Mouse (Mus musculus) lung, embryonic 16.5 days (tissue): ENCODE data around the gene 2410131K14Rik. TPM values are rescaled to one million over a fixed set of nuclear protein-coding genes. Genes with fewer than 3 reads are reported as not detected.

Experiments used
- ATAC-seq: fragments of 200-750 bp; cut with Nextera tagmentation; 2 replicates; pipeline ENCODE4 v1.8.0; 2017; ENCODE audit warnings: low read depth, mild to moderate bottlenecking, moderate library complexity
- H3K27ac ChIP-seq: fragments of 300-500 bp; sonication (generic); 2 replicates; pipeline ENCODE4 v1.5.1; 2014; ENCODE audit warnings: mild to moderate bottlenecking, control low read depth, low read length
- H3K27me3 ChIP-seq: fragments of 300-500 bp; sonication (generic); 2 replicates; pipeline ENCODE4 v1.6.1; 2014; ENCODE audit warnings: low read depth, low read length, mixed read lengths; ENCODE audit not compliant: control insufficient read depth, insufficient read depth
- H3K36me3 ChIP-seq: fragments of 300-500 bp; sonication (generic); 2 replicates; pipeline ENCODE4 v1.6.1; 2014; ENCODE audit warnings: low read length; ENCODE audit not compliant: control insufficient read depth, insufficient read depth
- H3K4me1 ChIP-seq: fragments of 300-500 bp; sonication (generic); replicated peaks from 2 replicates; pipeline ENCODE4 v1.6.1; 2014; ENCODE audit warnings: low read length, mixed read lengths; ENCODE audit not compliant: control insufficient read depth, insufficient read depth
- H3K4me2 ChIP-seq: fragments of 300-500 bp; sonication (generic); 2 replicates; pipeline ENCODE4 v1.6.1; 2014; ENCODE audit warnings: low read depth, low read length, control low read depth
- H3K4me3 ChIP-seq: fragments of 300-500 bp; sonication (generic); 2 replicates; pipeline ENCODE4 v1.5.1; 2014; ENCODE audit warnings: mild to moderate bottlenecking, low read length, control low read depth
- H3K9ac ChIP-seq: fragments of 300-500 bp; sonication (generic); 2 replicates; pipeline ENCODE4 v1.6.1; 2014; ENCODE audit warnings: low read length, control low read depth
- H3K9me3 ChIP-seq: fragments of 300-500 bp; sonication (generic); 2 replicates; pipeline ENCODE4 v1.6.1; 2016; ENCODE audit warnings: low read length; ENCODE audit not compliant: control insufficient read depth
- WGBS: fragments of 180-500 bp; shearing (Covaris S2); extraction: QIAGEN DNeasy Blood & Tissue Kit; methylation state at CpG from one replicate; pipeline ENCODE4 v1.1.7; 2014; 5-methylcytosine and 5-hydroxymethylcytosine counted together
- polyA plus RNA-seq: library from polyadenylated mRNA; unstranded; fragments of >200 nt; fragmentation: Nextera tagmentation; extraction: Ambion mirVana; gene quantifications from 2 replicates; pipeline ENCODE4 v1.2.1, GENCODE M21; 2015

The 2410131K14Rik gene
- polyA plus RNA-seq, 1 experiment from 2014 or later: 7.2 TPM

DNA sequence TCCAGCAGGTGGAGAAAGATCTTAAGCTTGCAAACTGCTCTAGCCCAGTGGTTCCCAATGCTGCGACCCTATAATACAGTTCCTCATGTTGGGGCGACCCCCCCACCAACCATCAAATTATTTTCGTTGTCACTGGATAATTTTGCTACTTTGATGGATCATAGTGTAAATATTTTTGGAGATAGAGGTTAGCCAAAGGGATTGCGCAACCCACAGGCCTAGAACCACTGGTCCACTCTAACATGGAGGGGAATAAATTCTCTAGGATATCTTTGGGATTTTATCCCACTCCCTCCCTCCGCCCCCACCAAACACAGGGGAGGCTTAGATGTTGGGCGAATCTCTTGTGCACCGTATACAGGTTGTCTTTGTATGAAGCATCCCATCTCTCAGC lies 49.8 kb downstream of the 2410131K14Rik start:
- WGBS: 63% methylated on average over 7 of the region's 7 CpGs
- no peak overlapping the region for H3K4me3 ChIP-seq
- H3K27me3 ChIP-seq: no peaks in the 10 kb centered on the region
- ATAC-seq: no peak; the same call in 1 of the 2 replicates
- no peaks in the 10 kb centered on the region for H3K9me3 ChIP-seq
- H3K4me2 ChIP-seq: peak overlapping the region; percentile 52
- H3K4me1 ChIP-seq: peaks cover 27% of the 10 kb centered on the region
- H3K36me3 ChIP-seq: no peaks in the 10 kb centered on the region
- H3K9ac ChIP-seq: no peak overlapping the region
- H3K27ac ChIP-seq: peak overlapping the region; percentile 93

DNA sequence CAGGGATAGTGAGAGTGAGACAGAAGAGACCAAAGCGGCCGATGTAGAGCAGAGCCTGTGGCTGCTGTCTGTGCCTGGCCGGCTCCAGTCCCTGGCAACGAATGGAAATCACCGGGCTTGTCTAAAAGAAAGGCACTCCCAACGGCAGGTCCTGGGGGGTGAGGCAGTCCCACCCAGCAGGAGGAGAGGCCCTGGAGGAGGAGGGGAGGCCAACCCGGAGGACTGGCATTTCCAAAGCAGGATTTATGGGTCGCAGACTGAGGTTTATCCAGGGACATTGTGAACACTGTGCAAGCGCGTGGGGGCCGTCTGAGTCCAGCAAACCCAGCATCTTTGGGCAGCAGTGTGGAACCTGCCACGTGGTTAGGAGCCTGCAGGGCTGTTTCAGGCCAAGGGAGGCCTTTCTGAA lies 52.3 kb downstream of the 2410131K14Rik start:
- no peak overlapping the region for H3K4me2 ChIP-seq
- H3K9me3 ChIP-seq: no peaks in the 10 kb centered on the region
- ATAC-seq: no peak
- H3K27ac ChIP-seq: no peak overlapping the region
- no peak overlapping the region for H3K4me3 ChIP-seq
- no peaks in the 10 kb centered on the region for H3K36me3 ChIP-seq
- H3K4me1 ChIP-seq: peaks cover 36% of the 10 kb centered on the region
- no peaks in the 10 kb centered on the region for H3K27me3 ChIP-seq
- no peak overlapping the region for H3K9ac ChIP-seq
- WGBS: 37% methylated on average over 12 of the region's 12 CpGs

DNA sequence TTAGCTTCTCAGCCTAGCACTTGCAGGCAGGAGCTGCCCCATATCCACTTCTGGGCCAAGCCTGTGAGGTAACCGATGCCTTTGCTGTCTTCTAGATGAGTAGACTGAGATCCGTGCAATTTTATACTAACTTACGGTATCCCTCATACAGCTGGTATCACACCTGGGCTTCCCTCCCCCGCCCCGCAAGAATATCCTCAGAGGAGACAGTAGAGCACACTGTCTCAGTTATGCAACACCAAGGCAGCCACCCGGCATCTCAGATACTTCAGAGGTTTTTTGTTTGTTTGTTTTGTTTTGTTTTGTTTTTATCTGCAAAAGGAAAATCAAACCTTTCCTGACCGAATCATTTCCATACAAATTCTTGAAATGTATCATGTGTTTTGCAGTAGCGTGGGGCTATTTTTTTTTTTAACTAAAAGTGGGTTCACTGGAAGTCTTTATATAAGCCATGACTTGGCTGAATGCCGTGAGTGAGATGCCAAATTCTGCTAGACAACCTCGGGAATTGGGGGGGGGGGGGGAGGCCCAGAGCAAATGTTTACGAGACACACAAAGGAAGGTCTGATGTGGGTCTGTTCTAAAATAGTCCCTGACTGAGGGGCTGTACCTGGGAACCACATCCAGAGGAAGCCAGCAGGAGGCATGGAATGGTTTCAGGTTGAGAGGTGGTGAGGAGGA lies 54.8 kb downstream of the 2410131K14Rik start:
- no peak overlapping the region for H3K27ac ChIP-seq
- H3K27me3 ChIP-seq: no peaks in the 10 kb centered on the region
- no peaks in the 10 kb centered on the region for H3K9me3 ChIP-seq
- no peak overlapping the region for H3K4me2 ChIP-seq
- H3K4me3 ChIP-seq: no peak overlapping the region
- WGBS: 49% methylated on average over 11 of the region's 11 CpGs
- H3K9ac ChIP-seq: no peak overlapping the region
- no peak for ATAC-seq
- no peaks in the 10 kb centered on the region for H3K36me3 ChIP-seq
- H3K4me1 ChIP-seq: peaks cover 34% of the 10 kb centered on the region

DNA sequence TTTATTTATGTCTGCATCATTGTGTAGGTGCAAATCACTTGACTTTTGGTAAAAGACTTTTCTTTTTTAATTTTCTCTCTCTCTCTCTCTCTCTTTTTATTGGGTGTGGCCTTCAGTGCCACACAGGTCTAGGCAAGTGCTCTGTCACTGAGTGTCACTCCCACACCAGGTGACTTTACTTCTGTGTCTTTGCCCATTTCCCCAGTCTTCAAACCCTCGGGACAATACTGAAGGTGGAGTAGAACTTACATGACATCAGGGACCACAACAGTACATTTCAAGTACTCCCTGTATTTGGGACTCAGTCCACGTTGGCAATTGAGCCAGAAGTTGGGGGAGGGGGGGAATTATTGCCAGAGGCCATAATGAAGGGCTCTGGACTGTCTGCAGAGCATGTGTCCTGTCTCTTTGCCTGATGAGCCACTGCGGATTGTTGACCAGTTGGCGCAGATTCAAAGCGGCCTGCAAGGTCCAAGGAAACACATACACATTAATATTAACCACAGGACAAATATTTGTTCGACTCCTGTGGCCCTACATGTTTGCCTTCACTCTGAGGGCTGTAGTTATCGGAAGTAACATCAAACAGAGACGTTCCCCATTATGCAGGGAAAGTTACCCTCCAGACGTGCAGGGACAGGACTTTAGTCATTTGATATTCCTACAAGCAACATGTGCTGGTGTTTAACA lies 57.6 kb downstream of the 2410131K14Rik start:
- Histone ChIP-seq H3K9ac (no peak overlapping the region), H3K4me1 (peaks cover 22% of the 10 kb centered on the region), H3K36me3 (no peaks in the 10 kb centered on the region), H3K4me3 (no peak overlapping the region), H3K27ac (no peak overlapping the region), H3K9me3 (no peaks in the 10 kb centered on the region), H3K4me2 (no peak overlapping the region), H3K27me3 (no peaks in the 10 kb centered on the region)
- 19% methylated on average over 9 of the region's 9 CpGs for WGBS
- ATAC-seq: peak; percentile 39; the same call in 1 of the 2 replicates

DNA sequence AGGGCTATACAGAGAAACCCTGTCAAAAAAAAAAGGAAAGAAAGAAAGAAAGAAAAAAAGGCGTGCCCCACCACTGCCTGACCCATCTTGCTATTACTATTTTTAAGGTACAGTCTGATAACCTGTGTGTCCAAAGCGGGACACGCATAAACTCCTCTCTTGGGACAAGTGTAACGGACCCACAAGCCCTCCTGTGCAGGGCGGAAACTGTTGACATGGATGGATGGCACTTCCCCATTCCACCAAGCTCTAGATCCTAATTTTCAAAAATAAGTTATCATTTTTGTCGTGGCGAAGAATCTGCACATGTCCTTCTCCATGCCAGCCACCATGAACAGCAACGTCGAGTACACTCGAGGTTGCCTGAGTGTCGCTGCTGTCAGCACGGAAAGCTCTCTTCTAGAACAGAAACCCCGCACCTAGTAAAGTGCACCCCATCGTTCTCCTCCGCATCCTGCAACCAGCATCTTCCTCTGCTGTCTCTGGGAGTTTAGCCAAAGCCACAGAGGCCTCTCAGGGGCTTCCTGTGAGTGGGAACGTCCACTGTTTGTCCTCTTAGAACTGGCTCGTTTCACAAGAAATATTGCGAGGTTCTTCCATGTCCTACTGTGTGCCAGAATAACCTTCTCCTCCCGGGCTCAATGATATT lies 60.1 kb downstream of the 2410131K14Rik start:
- no peak overlapping the region for H3K4me3 ChIP-seq
- H3K9ac ChIP-seq: no peak overlapping the region
- WGBS: 72% methylated on average over 19 of the region's 19 CpGs
- H3K4me1 ChIP-seq: peaks cover 15% of the 10 kb centered on the region
- ATAC-seq: no peak
- H3K9me3 ChIP-seq: no peaks in the 10 kb centered on the region
- H3K27ac ChIP-seq: no peak overlapping the region
- H3K36me3 ChIP-seq: no peaks in the 10 kb centered on the region
- H3K4me2 ChIP-seq: no peak overlapping the region
- no peaks in the 10 kb centered on the region for H3K27me3 ChIP-seq

DNA sequence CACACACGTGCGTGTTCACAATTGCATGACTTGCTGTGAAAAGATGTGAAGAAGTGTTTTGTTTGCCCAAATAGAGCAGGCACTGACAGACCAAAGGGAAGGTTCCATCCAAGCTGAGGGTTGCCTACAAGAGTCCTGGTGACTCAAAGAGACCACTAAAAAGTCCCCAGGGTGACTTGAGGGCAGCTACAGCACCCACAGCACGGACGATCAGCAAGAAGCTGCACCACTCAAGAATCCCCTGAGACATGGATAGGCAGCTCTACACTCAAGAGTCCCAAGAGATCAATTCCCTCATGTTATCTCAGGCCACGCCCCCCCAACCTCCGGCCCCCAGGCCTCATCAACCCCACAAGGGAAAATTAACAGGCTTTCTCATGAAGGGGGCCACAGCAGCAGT lies 65.4 kb downstream of the 2410131K14Rik start:
- Histone ChIP-seq H3K9me3 (no peaks in the 10 kb centered on the region), H3K4me1 (no peaks in the 10 kb centered on the region), H3K4me2 (no peak overlapping the region), H3K9ac (no peak overlapping the region), H3K36me3 (no peaks in the 10 kb centered on the region), H3K27me3 (no peaks in the 10 kb centered on the region), H3K4me3 (no peak overlapping the region), H3K27ac (no peak overlapping the region)
- no peak for ATAC-seq
- WGBS: 60% methylated on average over 6 of the region's 6 CpGs

DNA sequence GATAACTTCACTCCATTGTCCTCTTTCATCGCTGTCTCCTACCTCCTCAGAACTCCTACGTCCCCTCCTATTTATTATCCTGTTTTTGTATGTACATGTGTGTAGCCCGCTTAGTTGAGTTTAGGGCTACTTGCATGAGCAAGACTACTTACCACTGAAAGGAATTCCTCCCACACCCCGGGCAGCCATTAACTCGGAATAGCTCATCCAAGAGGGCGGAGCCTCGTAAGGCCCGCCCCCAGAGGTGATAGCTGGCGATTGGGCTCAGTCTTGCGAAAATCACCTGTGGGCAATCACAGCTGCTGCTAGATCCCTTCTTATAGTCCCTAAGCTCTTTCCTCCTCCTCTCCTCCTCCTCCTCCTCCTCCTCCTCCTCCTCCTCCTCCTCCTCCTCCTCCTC lies 66.2 kb downstream of the 2410131K14Rik start:
- Histone ChIP-seq H3K4me2 (no peak overlapping the region), H3K27me3 (no peaks in the 10 kb centered on the region), H3K4me3 (no peak overlapping the region), H3K9ac (no peak overlapping the region), H3K36me3 (no peaks in the 10 kb centered on the region), H3K4me1 (no peaks in the 10 kb centered on the region; the same call in 1 of the 2 replicates), H3K27ac (no peak overlapping the region), H3K9me3 (no peaks in the 10 kb centered on the region)
- ATAC-seq: no peak
- WGBS: 46% methylated on average over 10 of the region's 10 CpGs

DNA sequence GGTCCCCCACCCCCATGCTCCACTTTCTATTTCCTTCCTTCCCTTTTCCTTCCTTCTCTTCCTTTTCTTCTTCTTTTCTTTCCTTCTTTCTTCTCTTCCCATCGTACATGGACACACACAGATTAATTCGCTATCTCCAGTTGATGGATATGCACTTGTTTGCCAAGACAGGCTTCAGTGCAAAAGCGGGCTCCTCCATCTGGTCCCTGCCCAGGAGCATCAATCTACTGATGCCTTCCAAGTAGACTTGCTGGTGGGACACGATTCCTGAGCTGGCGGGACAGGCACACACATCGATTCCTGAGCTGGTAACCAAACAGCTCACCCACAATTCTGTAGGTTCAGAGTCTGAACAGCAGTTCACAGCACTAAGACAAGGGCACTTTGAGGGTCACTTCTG lies 68.7 kb downstream of the 2410131K14Rik start:
- Histone ChIP-seq H3K9me3 (no peaks in the 10 kb centered on the region), H3K27ac (no peak overlapping the region), H3K27me3 (no peaks in the 10 kb centered on the region; the same call in 1 of the 2 replicates), H3K9ac (no peak overlapping the region), H3K36me3 (no peaks in the 10 kb centered on the region), H3K4me3 (no peak overlapping the region), H3K4me2 (no peak overlapping the region), H3K4me1 (peaks cover 3% of the 10 kb centered on the region; the same call in 1 of the 2 replicates)
- ATAC-seq: no peak
- WGBS: 80% methylated on average over 6 of the region's 6 CpGs
